Mouse (Mus musculus): Measurements from ENCODE around the gene Ece1.
"Not testable (repeated sequence)": the region's sequence is repeated elsewhere in the genome, so short reads cannot be mapped to it uniquely, and the experiment has no call there.

The Ece1 gene

DNA sequence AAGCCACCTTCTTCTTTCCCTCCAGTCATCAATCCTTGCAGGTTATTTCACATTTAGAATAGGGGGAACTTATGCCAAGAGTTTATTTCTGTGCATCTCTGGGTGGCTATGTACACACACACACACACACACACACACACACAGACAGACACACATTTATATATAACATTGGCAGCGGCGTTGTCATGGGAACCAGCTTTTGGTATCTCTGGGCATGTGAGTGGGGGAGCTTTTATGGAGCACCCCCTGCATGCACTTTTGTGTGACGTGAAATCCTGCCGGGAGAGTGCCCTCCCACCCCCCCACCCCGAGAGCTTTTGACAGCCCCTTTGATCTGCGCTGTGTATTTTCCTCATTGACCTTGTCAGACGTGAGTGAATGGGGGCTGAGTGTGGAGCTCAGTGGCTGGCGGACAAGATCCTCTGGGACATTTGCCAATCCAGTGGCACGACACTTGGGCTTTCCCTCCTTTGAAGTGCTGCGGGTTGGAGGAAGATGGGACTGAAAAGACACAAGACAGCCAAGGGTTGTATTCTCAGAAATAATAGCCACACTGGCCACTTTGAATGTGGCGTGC lies 108.7 kb downstream of the Ece1 start:
- DNase-seq (ENCODE audit: low read depth, low spot score); H3K27me3 ChIP-seq (ENCODE audit: control insufficient read depth, insufficient read depth, low read length, poor library complexity, severe bottlenecking); H3K36me3 ChIP-seq (ENCODE audit: control insufficient read depth, insufficient read depth, low read length, poor library complexity, severe bottlenecking): not testable (repeated sequence)

DNA sequence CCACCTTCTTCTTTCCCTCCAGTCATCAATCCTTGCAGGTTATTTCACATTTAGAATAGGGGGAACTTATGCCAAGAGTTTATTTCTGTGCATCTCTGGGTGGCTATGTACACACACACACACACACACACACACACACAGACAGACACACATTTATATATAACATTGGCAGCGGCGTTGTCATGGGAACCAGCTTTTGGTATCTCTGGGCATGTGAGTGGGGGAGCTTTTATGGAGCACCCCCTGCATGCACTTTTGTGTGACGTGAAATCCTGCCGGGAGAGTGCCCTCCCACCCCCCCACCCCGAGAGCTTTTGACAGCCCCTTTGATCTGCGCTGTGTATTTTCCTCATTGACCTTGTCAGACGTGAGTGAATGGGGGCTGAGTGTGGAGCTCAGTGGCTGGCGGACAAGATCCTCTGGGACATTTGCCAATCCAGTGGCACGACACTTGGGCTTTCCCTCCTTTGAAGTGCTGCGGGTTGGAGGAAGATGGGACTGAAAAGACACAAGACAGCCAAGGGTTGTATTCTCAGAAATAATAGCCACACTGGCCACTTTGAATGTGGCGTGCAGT lies 112.9 kb downstream of the Ece1 start:
- not testable (repeated sequence) for H3K36me3 ChIP-seq (ENCODE audit: control insufficient read depth, insufficient read depth, low read length, poor library complexity, severe bottlenecking); DNase-seq (ENCODE audit: low read depth, low spot score); H3K27me3 ChIP-seq (ENCODE audit: control insufficient read depth, insufficient read depth, low read length, poor library complexity, severe bottlenecking)

- DNase-seq (ENCODE audit: low read depth, low spot score); H3K36me3 ChIP-seq (ENCODE audit: control insufficient read depth, insufficient read depth, low read length, poor library complexity, severe bottlenecking); H3K27me3 ChIP-seq (ENCODE audit: control insufficient read depth, insufficient read depth, low read length, poor library complexity, severe bottlenecking): not testable (repeated sequence)
Observed at GRCm38 (mm10) chr4:137979066-137979644, 117.1 kb downstream of the Ece1 start.

DNA sequence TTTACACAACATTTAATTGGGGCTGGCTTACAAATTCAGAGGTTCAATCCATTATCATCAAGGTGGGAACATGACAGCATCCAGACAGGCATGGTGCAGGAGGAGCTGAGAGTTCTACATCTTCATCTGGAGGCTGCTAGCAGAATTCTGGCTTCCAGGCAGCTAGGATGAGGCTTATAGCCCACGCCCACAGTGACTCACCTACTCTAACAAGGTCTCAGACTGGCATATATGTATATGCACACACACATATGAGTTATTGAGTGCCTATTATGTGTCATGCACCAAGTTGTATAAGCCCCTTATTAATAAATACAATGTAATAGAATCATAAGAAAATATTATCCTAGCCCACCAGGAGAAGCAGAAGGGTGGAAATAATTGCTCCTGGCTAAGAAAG lies 120.8 kb downstream of the Ece1 start:
- no peak for DNase-seq (ENCODE audit: low read depth, low spot score)
- no peaks in the 10 kb centered on the region for H3K36me3 ChIP-seq (ENCODE audit: control insufficient read depth, insufficient read depth, low read length, poor library complexity, severe bottlenecking)

DNA sequence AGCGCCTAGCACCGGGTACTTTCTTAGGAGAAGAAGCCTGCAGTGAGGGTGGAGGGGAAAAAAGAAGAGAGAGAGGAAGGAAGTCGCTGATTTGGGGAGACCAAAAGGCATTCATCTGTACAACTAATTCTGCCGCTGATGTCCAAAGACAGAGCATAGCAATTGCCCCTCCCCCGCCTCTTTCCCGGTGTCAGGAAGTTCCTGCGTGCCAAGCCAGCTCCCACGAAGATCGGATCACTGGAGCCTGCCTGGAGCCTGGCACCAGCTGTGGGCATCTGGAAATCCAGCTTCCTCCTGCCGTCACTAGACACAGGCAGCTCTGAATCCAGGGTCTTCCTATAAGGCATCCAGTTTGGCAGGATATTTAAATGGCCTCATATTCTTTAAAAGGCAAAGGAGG lies 122.2 kb downstream of the Ece1 start:
- DNase-seq (ENCODE audit: low read depth, low spot score) = no peak
- Histone ChIP-seq H3K36me3 (ENCODE audit: control insufficient read depth, insufficient read depth, low read length, poor library complexity, severe bottlenecking) (no peaks in the 10 kb centered on the region), H3K27me3 (ENCODE audit: control insufficient read depth, insufficient read depth, low read length, poor library complexity, severe bottlenecking) (no peaks in the 10 kb centered on the region)

More for the DNA sequence above, 120.8 kb downstream of the Ece1 start:
- no peaks in the 10 kb centered on the region for H3K27me3 ChIP-seq (ENCODE audit: control insufficient read depth, insufficient read depth, low read length, poor library complexity, severe bottlenecking)

- H3K27me3 ChIP-seq (ENCODE audit: control insufficient read depth, insufficient read depth, low read length, poor library complexity, severe bottlenecking) = no peaks in the 10 kb centered on the region
- DNase-seq (ENCODE audit: low read depth, low spot score) = no peak
Observed at GRCm38 (mm10) chr4:137984746-137985145, 122.7 kb downstream of the Ece1 start.

DNA sequence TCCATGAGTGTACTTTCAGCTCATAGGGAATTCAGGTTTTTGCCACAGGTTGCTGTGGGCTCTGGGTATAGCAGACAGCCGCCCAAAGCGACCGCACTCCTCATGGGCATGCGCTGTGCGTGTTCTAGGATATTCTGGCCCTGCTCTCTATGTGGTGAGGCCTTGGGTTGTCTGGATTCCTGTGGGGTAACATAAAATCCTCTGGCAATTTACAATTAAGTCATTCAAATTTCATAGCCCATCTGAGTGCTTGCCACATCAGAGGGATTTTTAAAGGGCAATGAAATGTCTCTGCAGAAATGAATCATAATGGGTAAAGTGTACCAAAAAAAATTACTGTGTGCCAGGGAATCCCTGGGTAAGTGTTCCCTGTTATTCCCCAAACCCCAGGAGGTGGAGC lies 127.4 kb downstream of the Ece1 start:
- H3K27me3 ChIP-seq (ENCODE audit: control insufficient read depth, insufficient read depth, low read length, poor library complexity, severe bottlenecking) = no peaks in the 10 kb centered on the region
- DNase-seq (ENCODE audit: low read depth, low spot score) = no peak

More at GRCm38 (mm10) chr4:137984746-137985145, 122.7 kb downstream of the Ece1 start:
- H3K36me3 ChIP-seq (ENCODE audit: control insufficient read depth, insufficient read depth, low read length, poor library complexity, severe bottlenecking) = no peaks in the 10 kb centered on the region

DNA sequence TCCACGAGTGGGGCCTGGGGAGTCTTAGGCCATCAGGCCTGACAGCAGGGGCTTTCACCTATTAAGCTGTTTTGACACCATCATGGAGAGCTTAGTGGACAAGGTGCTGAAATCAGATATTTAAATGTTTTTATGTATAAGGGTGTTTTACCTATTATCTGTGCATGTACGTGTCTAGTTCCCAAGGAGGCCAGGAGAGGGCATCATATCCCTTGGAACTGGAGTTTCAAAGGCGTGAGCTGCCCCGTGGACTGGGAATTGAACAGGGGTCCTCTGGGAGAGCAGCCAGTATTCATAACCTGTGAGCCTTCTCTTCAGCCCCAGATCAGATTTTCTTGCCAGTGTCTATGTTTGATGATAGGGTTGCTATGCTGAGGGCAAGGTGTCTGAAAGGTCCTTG lies 128.4 kb downstream of the Ece1 start:
- H3K27me3 ChIP-seq (ENCODE audit: control insufficient read depth, insufficient read depth, low read length, poor library complexity, severe bottlenecking) = no peaks in the 10 kb centered on the region
- no peaks in the 10 kb centered on the region for H3K36me3 ChIP-seq (ENCODE audit: control insufficient read depth, insufficient read depth, low read length, poor library complexity, severe bottlenecking)
- no peak for DNase-seq (ENCODE audit: low read depth, low spot score)

More for the DNA sequence above, 127.4 kb downstream of the Ece1 start:
- no peaks in the 10 kb centered on the region for H3K36me3 ChIP-seq (ENCODE audit: control insufficient read depth, insufficient read depth, low read length, poor library complexity, severe bottlenecking)

- DNase-seq (ENCODE audit: low read depth, low spot score) = no peak
- peaks cover 6% of the 10 kb centered on the region; the same call in 1 of the 2 replicates for H3K36me3 ChIP-seq (ENCODE audit: control insufficient read depth, insufficient read depth, low read length, poor library complexity, severe bottlenecking)
- H3K27me3 ChIP-seq (ENCODE audit: control insufficient read depth, insufficient read depth, low read length, poor library complexity, severe bottlenecking) = no peaks in the 10 kb centered on the region
Observed at GRCm38 (mm10) chr4:137991240-137991639, 129.2 kb downstream of the Ece1 start.

DNA sequence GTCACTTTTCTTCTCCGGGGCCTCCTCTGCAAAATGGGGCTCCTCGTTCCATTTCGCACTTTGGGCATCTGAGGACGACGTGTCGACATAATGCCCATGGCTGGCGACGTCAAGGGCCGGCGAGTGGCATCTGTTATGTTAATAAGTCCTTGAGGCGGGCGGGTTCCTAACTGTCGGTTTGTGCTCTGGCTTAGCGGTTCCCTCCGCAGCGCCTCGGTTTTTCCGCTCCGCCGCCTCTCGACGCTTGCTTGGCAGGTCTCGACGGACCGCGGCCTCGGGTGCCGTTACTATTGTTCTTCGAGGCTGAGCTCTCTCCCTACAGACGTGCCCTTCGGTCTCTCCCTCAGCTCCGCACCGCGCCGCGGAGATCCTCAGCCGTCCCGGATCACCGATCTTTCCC lies 130.9 kb downstream of the Ece1 start, which contains the start of gene Eif4g3:
Gene Eif4g3 (plus strand): TSS at position 133 of the 400 bp plus-strand sequence.
- Histone ChIP-seq H3K27me3 (ENCODE audit: control insufficient read depth, insufficient read depth, low read length, poor library complexity, severe bottlenecking) (no peaks in the 10 kb centered on the region), H3K36me3 (ENCODE audit: control insufficient read depth, insufficient read depth, low read length, poor library complexity, severe bottlenecking) (peaks cover 6% of the 10 kb centered on the region; the same call in 1 of the 2 replicates)
- no peak for DNase-seq (ENCODE audit: low read depth, low spot score)

- Histone ChIP-seq H3K27me3 (ENCODE audit: control insufficient read depth, insufficient read depth, low read length, poor library complexity, severe bottlenecking) (no peaks in the 10 kb centered on the region), H3K36me3 (ENCODE audit: control insufficient read depth, insufficient read depth, low read length, poor library complexity, severe bottlenecking) (peaks cover 9% of the 10 kb centered on the region; the same call in 1 of the 2 replicates)
- DNase-seq (ENCODE audit: low read depth, low spot score) = peak; percentile 95
Observed at GRCm38 (mm10) chr4:137993291-137993758, 131.3 kb downstream of the Ece1 start.

- DNase-seq (ENCODE audit: low read depth, low spot score) = peak; percentile 37
- Histone ChIP-seq H3K36me3 (ENCODE audit: control insufficient read depth, insufficient read depth, low read length, poor library complexity, severe bottlenecking) (peaks cover 13% of the 10 kb centered on the region; the same call in 1 of the 2 replicates), H3K27me3 (ENCODE audit: control insufficient read depth, insufficient read depth, low read length, poor library complexity, severe bottlenecking) (no peaks in the 10 kb centered on the region)
Observed at GRCm38 (mm10) chr4:137993821-137994561, 132.0 kb downstream of the Ece1 start.

DNA sequence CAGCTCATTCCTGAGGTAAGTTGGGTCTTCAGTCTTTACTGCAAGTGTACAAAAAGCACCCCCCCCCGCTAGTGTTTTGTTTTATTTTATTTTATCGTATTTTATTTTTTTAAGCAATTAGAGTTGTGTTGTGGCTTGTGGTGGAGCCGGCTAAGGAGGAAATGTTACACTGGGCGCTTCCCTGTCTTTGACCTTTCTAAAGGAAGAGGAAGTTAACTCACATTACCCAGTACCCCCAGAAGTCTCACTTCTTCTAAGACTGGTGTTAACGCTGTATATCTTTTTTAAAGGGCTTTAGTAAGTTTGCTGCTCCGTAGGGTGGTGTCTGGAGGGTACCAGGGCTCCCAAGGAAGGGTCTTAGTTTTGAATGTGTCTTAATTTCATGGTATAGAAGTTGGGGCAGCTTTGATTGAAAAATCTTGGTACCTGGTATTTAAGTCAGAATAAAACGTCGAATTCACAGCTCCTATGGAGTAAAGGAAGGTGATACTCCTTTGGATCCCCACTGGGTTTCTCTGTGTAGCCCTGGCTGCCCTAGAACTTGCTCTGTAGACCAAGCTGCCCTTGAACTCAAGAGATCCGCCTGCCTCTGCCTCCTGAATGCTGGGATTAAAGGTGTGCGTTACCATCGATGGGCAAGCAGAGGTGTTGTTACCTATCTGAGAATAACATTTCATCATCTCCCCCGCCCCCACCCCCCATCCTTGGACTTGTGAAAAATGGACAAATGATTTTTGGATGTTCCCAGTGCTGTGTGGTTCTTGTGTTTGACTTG lies 132.7 kb downstream of the Ece1 start:
- no peaks in the 10 kb centered on the region for H3K27me3 ChIP-seq (ENCODE audit: control insufficient read depth, insufficient read depth, low read length, poor library complexity, severe bottlenecking)
- DNase-seq (ENCODE audit: low read depth, low spot score) = peak; percentile 70

DNA sequence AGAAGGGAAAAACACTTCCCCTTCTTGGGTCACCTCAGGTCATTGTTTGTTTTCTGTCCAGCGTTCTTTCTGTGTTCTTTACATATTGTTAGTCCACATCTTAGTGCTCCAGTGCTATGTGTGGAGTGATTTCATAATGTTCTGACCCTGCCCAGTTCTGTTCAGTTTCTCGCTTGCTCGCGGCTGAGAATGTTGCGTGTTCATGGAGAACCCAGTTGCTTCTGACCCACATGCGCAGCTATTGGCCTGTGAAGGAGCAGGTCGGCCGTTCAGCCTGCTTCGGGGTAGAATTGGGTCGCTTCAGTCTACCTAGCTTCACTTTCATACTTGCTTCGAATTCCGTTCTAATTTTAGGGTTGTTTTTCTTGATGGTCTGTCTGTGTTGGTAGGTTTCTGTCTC lies 133.4 kb downstream of the Ece1 start:
- no peaks in the 10 kb centered on the region for H3K27me3 ChIP-seq (ENCODE audit: control insufficient read depth, insufficient read depth, low read length, poor library complexity, severe bottlenecking)
- DNase-seq (ENCODE audit: low read depth, low spot score) = no peak
- H3K36me3 ChIP-seq (ENCODE audit: control insufficient read depth, insufficient read depth, low read length, poor library complexity, severe bottlenecking) = peaks cover 16% of the 10 kb centered on the region; the same call in 1 of the 2 replicates

More for the DNA sequence above, 132.7 kb downstream of the Ece1 start:
- H3K36me3 ChIP-seq (ENCODE audit: control insufficient read depth, insufficient read depth, low read length, poor library complexity, severe bottlenecking) = peaks cover 16% of the 10 kb centered on the region; the same call in 1 of the 2 replicates
